Mouse (Mus musculus) heart, embryonic 16.5 days (tissue): ENCODE measurements around the gene Bscl2. TPM values are rescaled to one million over a fixed set of nuclear protein-coding genes. Genes with fewer than 3 reads are reported as not detected.
"Not testable (repeated sequence)": the region's sequence is repeated elsewhere in the genome, so short reads cannot be mapped to it uniquely, and the experiment has no call there.

Experiments
- ATAC-seq: fragments of 200-750 bp; cut with Nextera tagmentation; replicated peaks from 2 replicates; pipeline ENCODE4 v1.8.0; 2017; ENCODE audit warnings: moderate number of reproducible peaks; ENCODE audit not compliant: insufficient read depth, low FRiP score; ENCODE audit errors: extremely low read depth
- H3K27ac ChIP-seq: fragments of 300-500 bp; sonication (generic); 2 replicates; pipeline ENCODE4 v1.5.1; 2014; ENCODE audit warnings: mild to moderate bottlenecking, low read length, control low read depth, moderate library complexity
- H3K27me3 ChIP-seq: fragments of 300-500 bp; sonication (generic); 2 replicates; pipeline ENCODE4 v1.6.1; 2014; ENCODE audit warnings: low read length, mixed read lengths; ENCODE audit not compliant: control insufficient read depth, insufficient read depth
- H3K36me3 ChIP-seq: fragments of 300-500 bp; sonication (generic); 2 replicates; pipeline ENCODE4 v1.6.1; 2014; ENCODE audit not compliant: control insufficient read depth, insufficient read depth
- H3K4me1 ChIP-seq: fragments of 300-500 bp; sonication (generic); 2 replicates; pipeline ENCODE4 v1.6.1; 2014; ENCODE audit warnings: low read length, mixed read lengths; ENCODE audit not compliant: control insufficient read depth, insufficient read depth
- H3K4me2 ChIP-seq: fragments of 300-500 bp; sonication (generic); 2 replicates; pipeline ENCODE4 v1.6.1; 2014; ENCODE audit warnings: low read depth, mild to moderate bottlenecking, control low read depth, low read length
- H3K4me3 ChIP-seq: fragments of 300-500 bp; sonication (generic); 2 replicates; pipeline ENCODE4 v1.5.1; 2014; ENCODE audit warnings: mild to moderate bottlenecking, control low read depth, low read length
- H3K9ac ChIP-seq: fragments of 300-500 bp; sonication (generic); 2 replicates; pipeline ENCODE4 v1.6.1; 2014; ENCODE audit warnings: low read length, control low read depth
- H3K9me3 ChIP-seq: fragments of 300-500 bp; sonication (generic); replicated peaks from 2 replicates; pipeline ENCODE4 v1.6.1; 2016; ENCODE audit warnings: low read length; ENCODE audit not compliant: control insufficient read depth
- WGBS: fragments of 180-500 bp; shearing (Covaris S2); extraction: QIAGEN DNeasy Blood & Tissue Kit; methylation state at CpG from one replicate; pipeline ENCODE4 v1.1.7; 2014; 5-methylcytosine and 5-hydroxymethylcytosine counted together
- microRNA-seq: library from miRNA; unstranded; fragments of <30 nt; microRNA quantifications from one replicate; pipeline ENCODE4, GENCODE M21; 2017
- polyA plus RNA-seq: library from polyadenylated mRNA; unstranded; fragments of >200 nt; fragmentation: Nextera tagmentation; extraction: Ambion mirVana; gene quantifications from 2 replicates; pipeline ENCODE4 v1.2.1, GENCODE M21; 2015

The Bscl2 gene
- polyA plus RNA-seq, 1 experiment from 2014 or later, result 43.9 TPM

DNA sequence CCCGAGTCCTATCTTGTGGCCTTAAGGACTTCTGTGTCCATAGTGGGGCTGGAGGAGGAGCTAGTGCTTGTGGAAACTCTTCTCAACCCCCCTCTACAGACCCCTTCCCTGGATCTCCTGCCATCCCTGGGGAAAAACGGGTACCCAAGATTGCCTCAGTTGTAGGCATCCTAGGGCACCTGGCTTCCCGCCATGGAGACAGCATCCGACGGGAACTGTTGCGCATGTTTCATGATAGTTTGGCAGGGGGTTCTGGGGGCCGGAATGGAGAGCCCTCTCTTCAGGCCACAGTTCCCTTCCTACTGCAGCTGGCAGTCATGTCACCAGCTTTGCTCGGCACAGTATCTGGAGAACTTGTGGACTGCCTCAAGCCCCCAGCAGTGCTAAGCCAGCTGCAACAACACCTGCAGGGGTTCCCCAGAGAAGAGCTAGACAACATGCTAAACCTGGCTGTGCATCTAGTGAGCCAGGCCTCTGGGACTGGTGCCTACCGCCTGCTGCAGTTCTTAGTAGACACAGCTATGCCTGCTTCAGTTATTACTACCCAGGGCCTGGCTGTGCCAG is 58.2 kb downstream of the Bscl2 start:
- Histone ChIP-seq H3K9me3 (no peaks in the 10 kb centered on the region), H3K9ac (no peak overlapping the region), H3K36me3 (peaks cover 10% of the 10 kb centered on the region; the same call in 1 of the 2 replicates), H3K27ac (no peak overlapping the region), H3K4me1 (peaks cover 30% of the 10 kb centered on the region), H3K4me3 (no peak overlapping the region), H3K27me3 (no peaks in the 10 kb centered on the region), H3K4me2 (no peak overlapping the region)
- 82% methylated on average over 9 of the region's 9 CpGs for WGBS
- ATAC-seq, result no peak

DNA sequence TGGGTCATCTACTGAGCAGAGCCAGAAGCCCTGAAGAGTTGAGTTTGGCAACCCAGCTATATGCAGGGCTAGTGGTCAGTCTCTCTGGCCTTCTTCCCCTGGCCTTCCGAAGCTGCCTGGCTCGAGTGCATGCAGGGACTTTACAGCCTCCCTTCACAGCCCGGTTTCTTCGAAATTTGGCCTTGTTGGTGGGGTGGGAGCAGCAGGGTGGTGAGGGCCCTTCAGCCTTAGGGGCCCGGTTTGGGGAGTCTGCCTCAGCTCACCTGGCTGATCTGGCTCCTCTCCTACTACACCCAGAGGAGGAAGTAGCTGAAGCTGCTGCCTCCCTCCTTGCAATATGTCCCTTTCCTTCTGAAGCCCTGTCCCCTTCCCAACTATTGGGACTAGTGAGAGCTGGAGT is 59.0 kb downstream of the Bscl2 start:
- H3K27me3 ChIP-seq, ATAC-seq, H3K4me3 ChIP-seq, H3K9me3 ChIP-seq, H3K27ac ChIP-seq, H3K9ac ChIP-seq, H3K36me3 ChIP-seq, H3K4me2 ChIP-seq: not testable (repeated sequence)
- WGBS, result 80% methylated on average over 5 of the region's 5 CpGs
- peaks cover 30% of the 10 kb centered on the region for H3K4me1 ChIP-seq

DNA sequence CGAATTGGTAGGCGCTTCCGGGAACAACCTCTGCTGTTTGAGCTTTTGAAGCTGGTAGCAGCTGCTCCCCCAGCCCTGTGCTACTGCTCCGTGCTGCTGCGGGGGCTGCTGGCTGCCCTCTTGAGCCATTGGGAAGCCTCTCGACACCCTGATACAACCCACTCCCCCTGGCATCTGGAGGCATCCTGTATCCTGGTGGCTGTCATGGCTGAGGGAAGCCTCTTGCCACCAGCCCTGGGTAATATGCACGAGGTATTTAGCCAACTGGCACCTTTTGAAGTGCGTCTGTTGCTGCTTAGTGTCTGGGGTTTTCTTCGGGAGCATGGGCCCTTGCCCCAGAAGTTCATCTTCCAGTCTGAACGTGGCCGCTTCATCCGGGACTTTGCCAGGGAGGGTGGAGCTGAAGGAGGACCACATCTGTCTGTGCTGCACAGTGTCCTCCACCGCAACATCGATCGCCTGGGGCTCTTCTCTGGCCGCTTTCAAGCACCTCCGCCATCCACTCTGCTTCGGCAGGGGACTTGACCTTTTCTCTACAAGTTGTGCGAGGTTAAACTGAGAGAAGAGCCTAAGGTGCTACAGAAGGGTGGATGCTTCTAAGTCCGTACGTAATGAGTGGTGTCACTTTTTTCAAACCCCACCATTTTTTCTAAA is 60.1 kb downstream of the Bscl2 start:
- peaks cover 30% of the 10 kb centered on the region for H3K4me1 ChIP-seq
- WGBS, result 17% methylated on average over 21 of the region's 21 CpGs
- H3K9me3 ChIP-seq, H3K36me3 ChIP-seq, H3K27me3 ChIP-seq: not testable (repeated sequence)
- H3K4me3 ChIP-seq, result peak overlapping the region; percentile 92
- H3K4me2 ChIP-seq, result peak overlapping the region; percentile 76
- ATAC-seq, result peak; percentile 11
- H3K9ac ChIP-seq, result peak overlapping the region; percentile 74
- peak overlapping the region; percentile 88 for H3K27ac ChIP-seq

DNA sequence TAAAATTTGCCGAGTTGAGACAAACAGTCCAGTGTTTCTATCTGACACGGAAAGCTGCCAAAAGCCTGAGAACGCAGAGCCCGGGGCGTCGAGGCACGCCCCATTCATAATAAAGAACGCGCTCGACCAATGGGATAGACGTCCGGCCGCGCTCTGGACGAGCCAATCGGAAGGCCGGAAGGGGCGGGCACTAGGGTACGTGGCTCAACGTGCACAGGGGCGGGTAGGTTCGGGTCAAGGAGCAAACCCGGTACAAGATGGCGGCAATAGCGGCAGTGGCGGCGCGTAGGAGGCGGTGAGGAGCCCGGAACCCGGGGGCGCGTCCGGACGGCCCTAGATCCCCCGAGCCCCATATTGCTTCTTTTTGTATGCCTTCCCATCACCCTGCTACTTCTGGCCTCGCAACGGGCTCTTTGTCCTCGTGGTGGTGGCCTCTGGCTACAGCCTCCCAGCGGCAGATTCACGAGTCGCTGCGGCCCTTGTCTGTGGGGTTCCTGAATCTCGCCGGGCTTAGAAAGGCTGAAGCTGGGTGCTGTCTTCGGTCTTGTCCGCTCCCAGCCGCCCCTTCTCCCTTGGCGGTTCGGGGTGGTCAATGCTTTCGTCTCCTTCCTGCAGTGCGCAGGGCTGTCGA is 60.7 kb downstream of the Bscl2 start, which contains the start of gene Ganab:
Gene Ganab (plus strand): TSS at position 207 of the 631 bp plus-strand sequence.
- peak within 1 kb of the TSS; percentile 95 for H3K9ac ChIP-seq
- H3K4me1 ChIP-seq, result peaks cover 27% of the 10 kb centered on the region
- H3K27me3 ChIP-seq, result no peaks in the 10 kb centered on the region
- peaks cover 13% of the 10 kb centered on the region for H3K36me3 ChIP-seq
- peak; percentile 99 for ATAC-seq
- no peaks in the 10 kb centered on the region for H3K9me3 ChIP-seq
- H3K4me3 ChIP-seq, result peak within 1 kb of the TSS; percentile 92
- WGBS, result under 1% methylated on average over 53 of the region's 53 CpGs
- H3K4me2 ChIP-seq, result peak within 1 kb of the TSS; percentile 79
- peak within 1 kb of the TSS; percentile 88 for H3K27ac ChIP-seq

Small RNA genes lying within 50 kb of the gene (microRNA-seq; reads per million reads assigned to microRNA genes)
- gene Mir5136, result not detected

Other genes with a start within 250 kb of the Bscl2 start
- gene Slc22a8, start 246.2 kb upstream of the Bscl2 start, polyA plus RNA-seq, result 0.04 and 0.11 TPM in 2 replicates
- not detected in 2 replicates for gene Slc22a6, start 219.4 kb upstream of the Bscl2 start, polyA plus RNA-seq
- 0.09 TPM in 2 replicates for gene Chrm1, start 173.7 kb upstream of the Bscl2 start, polyA plus RNA-seq
- 66.4 and 68.8 TPM in 2 replicates for gene Slc3a2, start 114.1 kb upstream of the Bscl2 start, polyA plus RNA-seq
- gene Wdr74, start 101.6 kb upstream of the Bscl2 start, polyA plus RNA-seq, result 53.5 and 54.9 TPM in 2 replicates
- gene 1700092M07Rik, start 96.7 kb upstream of the Bscl2 start, polyA plus RNA-seq, result 0.63 and 0.74 TPM in 2 replicates
- 91.5 and 91.7 TPM in 2 replicates for gene Stx5a, start 96.1 kb upstream of the Bscl2 start, polyA plus RNA-seq
- 134 and 145 TPM in 2 replicates for gene Nxf1, start 80.4 kb upstream of the Bscl2 start, polyA plus RNA-seq
- gene Tmem223, start 66.5 kb upstream of the Bscl2 start, polyA plus RNA-seq, result 138 and 158 TPM in 2 replicates
- 57.1 and 60.9 TPM in 2 replicates for gene Tmem179b, start 63.0 kb upstream of the Bscl2 start, polyA plus RNA-seq
- 17.4 and 19.3 TPM in 2 replicates for gene Taf6l, start 51.0 kb upstream of the Bscl2 start, polyA plus RNA-seq
- gene Polr2g, start 38.9 kb upstream of the Bscl2 start, polyA plus RNA-seq, result 126 and 128 TPM in 2 replicates
- 3.5 and 4.3 TPM in 2 replicates for gene Zbtb3, start 34.9 kb upstream of the Bscl2 start, polyA plus RNA-seq
- gene Ttc9c, start 18.1 kb upstream of the Bscl2 start, polyA plus RNA-seq, result 35.5 and 37.7 TPM in 2 replicates
- 3.2 and 3.3 TPM in 2 replicates for gene Hnrnpul2, start 17.5 kb upstream of the Bscl2 start, polyA plus RNA-seq
- gene AC129217.1, start 7.7 kb upstream of the Bscl2 start, polyA plus RNA-seq, result not detected in 2 replicates
- 1.2 and 1.4 TPM in 2 replicates for gene Gng3, start 1.7 kb downstream of the Bscl2 start, polyA plus RNA-seq
- 1.9 and 2.8 TPM in 2 replicates for gene Lrrn4cl, start 13.3 kb downstream of the Bscl2 start, polyA plus RNA-seq
- 130 and 133 TPM in 2 replicates for gene Ubxn1, start 34.0 kb downstream of the Bscl2 start, polyA plus RNA-seq
- 62.7 and 64.0 TPM in 2 replicates for gene Uqcc3, start 43.5 kb downstream of the Bscl2 start, polyA plus RNA-seq
- gene Lbhd1, start 46.3 kb downstream of the Bscl2 start, polyA plus RNA-seq, result 25.2 and 42.5 TPM in 2 replicates
- gene Gm49403, start 46.5 kb downstream of the Bscl2 start, polyA plus RNA-seq, result not detected in 2 replicates
- 39.7 and 54.5 TPM in 2 replicates for gene 1810009A15Rik, start 51.4 kb downstream of the Bscl2 start, polyA plus RNA-seq
- gene Gm49416, start 51.5 kb downstream of the Bscl2 start, polyA plus RNA-seq, result not detected in 2 replicates
- 24.8 and 27.6 TPM in 2 replicates for gene Ints5, start 55.5 kb downstream of the Bscl2 start, polyA plus RNA-seq
- 56.7 and 62.6 TPM in 2 replicates for gene Ganab, start 60.6 kb downstream of the Bscl2 start, polyA plus RNA-seq
- gene B3gat3, start 82.9 kb downstream of the Bscl2 start, polyA plus RNA-seq, result 32.7 and 38.0 TPM in 2 replicates
- gene Rom1, start 91.9 kb downstream of the Bscl2 start, polyA plus RNA-seq, result 2.2 and 2.4 TPM in 2 replicates
- 16.0 and 17.2 TPM in 2 replicates for gene Eml3, start 92.1 kb downstream of the Bscl2 start, polyA plus RNA-seq
- gene Mta2, start 104.4 kb downstream of the Bscl2 start, polyA plus RNA-seq, result 92.1 and 96.0 TPM in 2 replicates
- 17.5 and 18.4 TPM in 2 replicates for gene Tut1, start 116.4 kb downstream of the Bscl2 start, polyA plus RNA-seq
- gene Eef1g, start 129.6 kb downstream of the Bscl2 start, polyA plus RNA-seq, result 239 and 240 TPM in 2 replicates
- 28.7 and 36.5 TPM in 2 replicates for gene Ahnak, start 151.8 kb downstream of the Bscl2 start, polyA plus RNA-seq